Mouse (Mus musculus) myocyte (in vitro differentiated cells): ENCODE measurements at regions not wholly inside any gene's neighbourhood (a gene's known extent, or its start where the extent isn't known, plus 50 kb on each side); places are given as distances from the start of the nearest gene placed in this dataset.

Source experiments
- CEBPB ChIP-seq: IDR thresholded peaks from 2 replicates; pipeline ENCODE4 v1.6.1; 2011; ENCODE audit warnings: mild to moderate bottlenecking, moderate library complexity; ENCODE audit not compliant: poor library complexity, insufficient read depth, severe bottlenecking
- MAX ChIP-seq: IDR thresholded peaks from one replicate; pipeline ENCODE4 v1.6.1; 2011; ENCODE audit warnings: low read depth, mild to moderate bottlenecking, control low read depth
- MYOD1 ChIP-seq, 3 experiments: IDR thresholded peaks; one replicate each; pipeline ENCODE4 v1.6.1; 2011; ENCODE audit warnings: control low read depth in 2 of 3, low read depth in 2 of 3, mild to moderate bottlenecking in 2 of 3, moderate library complexity in 1 of 3; ENCODE audit not compliant: insufficient read length in 2 of 3, control insufficient read depth in 1 of 3
- MYOG ChIP-seq, 3 experiments: IDR thresholded peaks; one replicate each; pipeline ENCODE4 v1.6.1; 2011; ENCODE audit warnings: control low read depth in 2 of 3, low read depth in 2 of 3, mild to moderate bottlenecking in 2 of 3; ENCODE audit not compliant: insufficient read length in 2 of 3, control insufficient read depth in 1 of 3, insufficient read depth in 1 of 3
- POLR2A ChIP-seq: IDR thresholded peaks from one replicate; pipeline ENCODE4 v1.6.1; 2011; ENCODE audit warnings: low read depth, mild to moderate bottlenecking, control low read depth, moderate library complexity; ENCODE audit not compliant: insufficient read length
- REST ChIP-seq: IDR thresholded peaks from one replicate; pipeline ENCODE4 v1.6.1; 2011; ENCODE audit warnings: mild to moderate bottlenecking, control low read depth, moderate library complexity; ENCODE audit not compliant: insufficient read depth, insufficient read length
- TCF12 ChIP-seq: IDR thresholded peaks from one replicate; pipeline ENCODE4 v1.6.1; 2011; ENCODE audit warnings: mild to moderate bottlenecking, control low read depth; ENCODE audit not compliant: poor library complexity, insufficient read depth, severe bottlenecking
- USF1 ChIP-seq: IDR thresholded peaks from one replicate; pipeline ENCODE4 v1.6.1; 2011; ENCODE audit warnings: low read depth, mild to moderate bottlenecking, control low read depth, moderate library complexity

GRCm38 (mm10) chr15:8806354-8806753 is 95.8 kb upstream of the Slc1a3 start:
- peak; percentile 100 for TF ChIP-seq CEBPB
- TF ChIP-seq USF1: no peak
- no peak for TF ChIP-seq POLR2A
- TF ChIP-seq MAX: peak; percentile 71
- TF ChIP-seq MYOG (IDR thresholded peaks at IDR 0.05; ENCODE audit: control insufficient read depth in 1 of 3, insufficient read depth in 1 of 3, insufficient read length in 2 of 3, low read depth in 2 of 3): peak in 1 of 3 experiments; percentile 76
- TF ChIP-seq REST: no peak
- TF ChIP-seq TCF12: peak; percentile 94
- TF ChIP-seq MYOD1 (IDR thresholded peaks at IDR 0.05; ENCODE audit: control insufficient read depth in 1 of 3, insufficient read length in 2 of 3, low read depth in 2 of 3): peak in 2 of 3 experiments; percentile 2 to 68
